In genomic region chr8:125462901-125463300, GRCm38 (mm10) we compare ENCODE assay signal across 19 mouse cellular contexts.
DNase-seq lines count a peak whose midpoint lies in the region; ATAC-seq and TF ChIP-seq lines count a peak whose summit lies in the region.
"Had no signal": no experiment of that assay in that cellular context is flagged by ENCODE, and none has a peak within 500 bp of the region (broad histone marks: within the 10 kb centered on the region; RNA-seq: fewer than 3 reads in every experiment).

No protein-coding gene starts in this region.

- no peaks in the 10 kb centered on the region for H3K79me2 ChIP-seq in macrophage (ENCODE audit: inconsistent target)

- H3K36me3 ChIP-seq in forebrain, embryonic 13.5 days (ENCODE audit: poor library complexity, severe bottlenecking), result peaks cover 30% of the 10 kb centered on the region
- peaks cover 3% of the 10 kb centered on the region; the same call in 1 of the 2 replicates for H3K36me3 ChIP-seq in forebrain, embryonic 16.5 days (ENCODE audit: control insufficient read depth, insufficient read depth)
- peaks cover 46% of the 10 kb centered on the region for H3K36me3 ChIP-seq in heart, embryonic 13.5 days
- peaks cover 8% of the 10 kb centered on the region for H3K36me3 ChIP-seq in kidney, postnatal 0 days (ENCODE audit: insufficient read depth, low read length)
- no peaks in the 10 kb centered on the region for H3K36me3 ChIP-seq in kidney, adult 2 months (ENCODE audit: control insufficient read depth, insufficient read depth, low read length)
- peaks cover 2% of the 10 kb centered on the region; the same call in 1 of the 2 replicates for H3K36me3 ChIP-seq in macrophage (ENCODE audit: inconsistent target)

- H3K9me3 ChIP-seq in forebrain, embryonic 13.5 days (replicated peaks), result no peaks in the 10 kb centered on the region
- no peaks in the 10 kb centered on the region for H3K9me3 ChIP-seq in forebrain, embryonic 16.5 days (ENCODE audit: control insufficient read depth, low read length)
- no peaks in the 10 kb centered on the region for H3K9me3 ChIP-seq in heart, embryonic 13.5 days
- H3K9me3 ChIP-seq in kidney, postnatal 0 days (replicated peaks; ENCODE audit: low read length), result no peaks in the 10 kb centered on the region
- H3K9me3 ChIP-seq: embryonic facial prominence, embryonic 12.5 days; hindbrain, embryonic 13.5 days; intestine, embryonic 15.5 days had no signal

- H3K27ac ChIP-seq in forebrain, embryonic 13.5 days, result no peak overlapping the region
- H3K27ac ChIP-seq in forebrain, embryonic 16.5 days (ENCODE audit: low read length), result no peak overlapping the region
- peak overlapping the region; percentile 66; the same call in 1 of the 2 replicates for H3K27ac ChIP-seq in heart, embryonic 13.5 days (replicated peaks)
- H3K27ac ChIP-seq in kidney, postnatal 0 days, result no peak overlapping the region
- H3K27ac ChIP-seq in kidney, adult 2 months (ENCODE audit: insufficient read depth, low read depth, low read length), result no peak overlapping the region
- peak overlapping the region; percentile 82 for H3K27ac ChIP-seq in macrophage
- H3K27ac ChIP-seq: embryonic facial prominence, embryonic 12.5 days; hindbrain, embryonic 13.5 days; intestine, embryonic 15.5 days had no signal

- no peak overlapping the region for H3K4me2 ChIP-seq in forebrain, embryonic 13.5 days
- no peak overlapping the region for H3K4me2 ChIP-seq in forebrain, embryonic 16.5 days (ENCODE audit: low read length)
- H3K4me2 ChIP-seq in heart, embryonic 13.5 days, result no peak overlapping the region
- no peak overlapping the region for H3K4me2 ChIP-seq in kidney, postnatal 0 days (ENCODE audit: low read length)
- H3K4me2 ChIP-seq: embryonic facial prominence, embryonic 12.5 days; hindbrain, embryonic 13.5 days; intestine, embryonic 15.5 days had no signal

- DNase-seq in heart, postnatal 25 days (ENCODE audit: low spot score), result no peak
- DNase-seq in kidney, postnatal 0 days (ENCODE audit: low spot score), result peak; percentile 38
- DNase-seq in kidney, adult 2 months, result no peak
- DNase-seq: adrenal gland, postnatal 14 days; cerebellum, adult 11-12 months; cerebellum, adult 9-10 months; cerebellum, postnatal 25 days; heart, postnatal 36 days; kidney, adult 18-20 months had no signal

- H3K27me3 ChIP-seq in forebrain, embryonic 13.5 days, result no peaks in the 10 kb centered on the region
- H3K27me3 ChIP-seq in forebrain, embryonic 16.5 days (replicated peaks; ENCODE audit: control insufficient read depth, insufficient read depth, low read length), result no peaks in the 10 kb centered on the region
- H3K27me3 ChIP-seq in heart, embryonic 13.5 days (replicated peaks), result no peaks in the 10 kb centered on the region
- H3K27me3 ChIP-seq in kidney, postnatal 0 days (ENCODE audit: insufficient read depth, low read length), result no peaks in the 10 kb centered on the region
- H3K27me3 ChIP-seq in kidney, adult 2 months (replicated peaks; ENCODE audit: control insufficient read depth, insufficient read depth, low read length), result no peaks in the 10 kb centered on the region
- H3K27me3 ChIP-seq: embryonic facial prominence, embryonic 12.5 days; intestine, embryonic 15.5 days; Patski had no signal

- H3K4me3 ChIP-seq in forebrain, embryonic 13.5 days, result no peak overlapping the region
- no peak overlapping the region for H3K4me3 ChIP-seq in forebrain, embryonic 16.5 days (replicated peaks; ENCODE audit: low read length)
- no peak overlapping the region for H3K4me3 ChIP-seq in heart, embryonic 13.5 days
- H3K4me3 ChIP-seq in kidney, postnatal 0 days (replicated peaks; ENCODE audit: low read depth, low read length), result no peak overlapping the region
- no peak overlapping the region for H3K4me3 ChIP-seq in kidney, adult 2 months (ENCODE audit: insufficient read depth, low read depth, low read length)
- H3K4me3 ChIP-seq in macrophage (ENCODE audit: inconsistent target), result no peak overlapping the region
- H3K4me3 ChIP-seq: embryonic facial prominence, embryonic 12.5 days; hindbrain, embryonic 13.5 days; intestine, embryonic 15.5 days had no signal

- ATAC-seq in forebrain, embryonic 13.5 days, result peak; percentile 31; the same call in 1 of the 2 replicates
- no peak for ATAC-seq in forebrain, embryonic 16.5 days
- ATAC-seq in heart, embryonic 13.5 days (ENCODE audit: extremely low read depth, insufficient number of reproducible peaks, low FRiP score, low TSS enrichment), result no peak
- ATAC-seq in kidney, postnatal 0 days (replicated peaks; ENCODE audit: low FRiP score, low read depth), result no peak
- ATAC-seq: activated CD4-positive, CD25-positive, alpha-beta regulatory T cell, adult 4 months; forebrain, embryonic 14.5 days; intestine, embryonic 15.5 days; Patski had no signal

- intact Hi-C loops in heart, postnatal 25 days (cut with DNase I), result no loop called here

- H3K9ac ChIP-seq in forebrain, embryonic 13.5 days, result no peak overlapping the region
- H3K9ac ChIP-seq in forebrain, embryonic 16.5 days (replicated peaks; ENCODE audit: low read depth, low read length), result no peak overlapping the region
- H3K9ac ChIP-seq in heart, embryonic 13.5 days, result no peak overlapping the region
- H3K9ac ChIP-seq in kidney, postnatal 0 days (ENCODE audit: low read depth, low read length), result no peak overlapping the region
- H3K9ac ChIP-seq: embryonic facial prominence, embryonic 12.5 days; hindbrain, embryonic 13.5 days; intestine, embryonic 15.5 days had no signal

- TF ChIP-seq CTCF in kidney, postnatal 0 days (IDR thresholded peaks at IDR 0.05; ENCODE audit: low read depth), result no peak
- no peak for TF ChIP-seq CTCF in kidney, adult 2 months (conservative IDR thresholded peaks at IDR 0.05; ENCODE audit: insufficient read depth, insufficient read length, low read depth, low read length)

- TF ChIP-seq POLR2A in kidney, adult 2 months (IDR thresholded peaks at IDR 0.05; ENCODE audit: low read depth, low read length), result no peak

- peaks cover 52% of the 10 kb centered on the region for H3K4me1 ChIP-seq in forebrain, embryonic 13.5 days
- H3K4me1 ChIP-seq in forebrain, embryonic 16.5 days (replicated peaks; ENCODE audit: control insufficient read depth, insufficient read depth, low read length), result peaks cover 19% of the 10 kb centered on the region; the same call in 1 of the 2 replicates
- peaks cover 34% of the 10 kb centered on the region for H3K4me1 ChIP-seq in heart, embryonic 13.5 days
- H3K4me1 ChIP-seq in kidney, postnatal 0 days (replicated peaks; ENCODE audit: insufficient read depth, low read length), result 0 out of 2 replicates have a peak, but pooled peaks cover 3% of the 10 kb centered on the region
- H3K4me1 ChIP-seq in kidney, adult 2 months (ENCODE audit: control insufficient read depth, insufficient read depth, low read length), result no peaks in the 10 kb centered on the region; the same call in 1 of the 2 replicates
- H3K4me1 ChIP-seq: intestine, embryonic 15.5 days had no signal

- WGBS in forebrain, embryonic 13.5 days, result 46% methylated on average over 7 of the region's 7 CpGs
- 32% methylated on average over 7 of the region's 7 CpGs for WGBS in forebrain, embryonic 16.5 days
- 76% methylated on average over 7 of the region's 7 CpGs for WGBS in heart, embryonic 13.5 days
- 63% methylated on average over 7 of the region's 7 CpGs for WGBS in kidney, postnatal 0 days
- WGBS in kidney, adult 2 months, result 82% methylated on average over 7 of the region's 7 CpGs
- WGBS in macrophage (ENCODE audit: missing documents), result 95% methylated on average over 7 of the region's 7 CpGs

Comparison
In these comparisons a context has a peak if more than half of its experiments do, and no peak if none do; other contexts are left out.
1. H3K27ac ChIP-seq: peak in heart, embryonic 13.5 days (single experiment) and macrophage (single experiment); none in forebrain, embryonic 13.5 days (single experiment), forebrain, embryonic 16.5 days (single experiment), kidney, postnatal 0 days (single experiment) and kidney, adult 2 months (single experiment).